8 mouse cellular contexts compared by ENCODE assay signal in the genomic region with DNA sequence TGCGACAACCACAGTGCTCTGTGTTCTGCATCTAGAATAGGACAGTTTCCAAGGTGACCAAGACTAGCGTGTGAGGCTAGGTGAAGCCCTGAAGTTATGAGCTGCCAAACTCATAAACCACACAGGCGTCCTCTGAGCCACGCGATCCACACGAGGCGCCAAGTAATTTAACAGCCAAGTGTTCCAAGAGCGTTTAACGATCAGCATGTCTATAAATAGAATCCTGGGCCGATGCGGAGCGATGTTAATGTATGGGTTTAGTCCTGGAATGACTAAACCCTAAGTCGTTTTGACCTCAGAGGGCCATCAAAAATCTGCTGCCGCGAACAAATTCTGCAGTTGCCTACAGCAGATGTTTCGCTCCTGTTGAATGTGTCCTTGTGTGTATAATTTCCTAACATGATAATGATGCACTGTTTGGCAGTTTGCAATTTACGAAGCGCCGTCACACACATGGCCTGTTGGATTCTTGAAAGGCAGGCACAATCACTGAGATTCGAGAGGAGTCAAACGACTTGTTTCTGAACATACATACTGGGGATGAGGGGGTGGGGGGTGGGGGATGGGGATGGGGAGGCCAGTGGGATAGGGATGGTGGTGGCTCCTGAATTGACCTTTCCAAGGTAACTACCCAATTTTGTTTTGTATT. TPM values are rescaled to one million over a fixed set of nuclear protein-coding genes. Genes with fewer than 3 reads are reported as not detected.
A peak's percentile ranks its signal among the peaks of the same experiment; 100 is the strongest.
DNase-seq lines count a peak whose midpoint lies in the region; TF ChIP-seq lines count a peak whose summit lies in the region.

No protein-coding gene starts in this region.

- H3K4me2 ChIP-seq in myocyte (ENCODE audit: low read depth) = peak overlapping the region; percentile 64

- no peaks in the 10 kb centered on the region for H3K36me3 ChIP-seq in myocyte (ENCODE audit: control insufficient read depth, insufficient read depth)

- intact Hi-C loops in left cerebral cortex, postnatal 25 days (cut with DNase I) = no loop called here
- intact Hi-C loops in left cerebral cortex, postnatal 4 days (cut with DNase I) = no loop called here

- DNase-seq in embryo, embryonic 11.5 days (ENCODE audit: low read depth, low spot score) = peak; percentile 23
- no peak for DNase-seq in embryo, embryonic 11 days
- peak; percentile 20 to 43 for DNase-seq in left cerebral cortex, postnatal 25 days (ENCODE audit: low spot score in 2 of 2)
- DNase-seq in left cerebral cortex, postnatal 4 days = no peak
- DNase-seq in hindlimb bud, embryonic 11.5 days (ENCODE audit: extremely low spot score, low read depth, low spot score) = peak; percentile 50
- no peak for DNase-seq in adrenal gland, adult 18-20 months (ENCODE audit: low spot score in 2 of 2)
- no peak for DNase-seq in cerebellum, adult 18-20 months

- no peaks in the 10 kb centered on the region for H3K79me2 ChIP-seq in myocyte (ENCODE audit: control insufficient read depth, insufficient read depth)

- TF ChIP-seq POLR2A in myocyte (IDR thresholded peaks at IDR 0.05; ENCODE audit: insufficient read length, low read depth) = no peak

- no peaks in the 10 kb centered on the region for H3K27me3 ChIP-seq in myocyte (ENCODE audit: control insufficient read depth, insufficient read depth, insufficient read length)

- H3K4me3 ChIP-seq in myocyte = no peak overlapping the region

- no peak overlapping the region for H3ac ChIP-seq in myocyte (ENCODE audit: control insufficient read depth, insufficient read length)

TF ChIP-seq in myocyte, 11 proteins besides CTCF, POLR2A, EP300 and RAD21:
- peak in 1 of 3 experiments; percentile 24 for TF ChIP-seq MYOD1 (IDR thresholded peaks at IDR 0.05; ENCODE audit: control insufficient read depth in 1 of 3, insufficient read length in 2 of 3, low read depth in 2 of 3)
- no peak for TF ChIP-seq REST (IDR thresholded peaks at IDR 0.05; ENCODE audit: insufficient read depth, insufficient read length)
- peak; percentile 8 for TF ChIP-seq TCF12 (IDR thresholded peaks at IDR 0.05; ENCODE audit: insufficient read depth, poor library complexity, severe bottlenecking)

RNA-seq across cellular contexts. Expression of gene Cdv3, which starts 33.0 kb away (rescaled TPM):
- total RNA-seq in left cerebral cortex, postnatal 25 days (2021) = 10 to 100 TPM; 77.9 to 79.0 TPM
- total RNA-seq in left cerebral cortex, postnatal 4 days (2021) = 100 to 1,000 TPM; 128 to 131 TPM
- polyA plus RNA-seq in myocyte (2012; fragmentation: generic; extraction: Trizol) = 92.9 TPM
- total RNA-seq in adrenal gland, adult 18-20 months (2021) = 100 to 1,000 TPM; 156 to 299 TPM

Comparison
In these comparisons a context has a peak if more than half of its experiments do, and no peak if none do; other contexts are left out.
1. DNase-seq: peak in embryo, embryonic 11.5 days (single experiment), left cerebral cortex, postnatal 25 days (2 of 2) and hindlimb bud, embryonic 11.5 days (single experiment); none in embryo, embryonic 11 days (single experiment), left cerebral cortex, postnatal 4 days (single experiment), adrenal gland, adult 18-20 months (0 of 2) and cerebellum, adult 18-20 months (0 of 2).